Mouse (Mus musculus): Measurements from ENCODE around the gene Ptprd. TPM values are rescaled to one million over a fixed set of nuclear protein-coding genes. Genes with fewer than 3 reads are reported as not detected.
"Not testable (repeated sequence)": the region's sequence is repeated elsewhere in the genome, so short reads cannot be mapped to it uniquely, and the experiment has no call there.

Gene Ptprd
- polyA plus RNA-seq, 1 experiment from 2014 or later: 14.0 TPM

DNA sequence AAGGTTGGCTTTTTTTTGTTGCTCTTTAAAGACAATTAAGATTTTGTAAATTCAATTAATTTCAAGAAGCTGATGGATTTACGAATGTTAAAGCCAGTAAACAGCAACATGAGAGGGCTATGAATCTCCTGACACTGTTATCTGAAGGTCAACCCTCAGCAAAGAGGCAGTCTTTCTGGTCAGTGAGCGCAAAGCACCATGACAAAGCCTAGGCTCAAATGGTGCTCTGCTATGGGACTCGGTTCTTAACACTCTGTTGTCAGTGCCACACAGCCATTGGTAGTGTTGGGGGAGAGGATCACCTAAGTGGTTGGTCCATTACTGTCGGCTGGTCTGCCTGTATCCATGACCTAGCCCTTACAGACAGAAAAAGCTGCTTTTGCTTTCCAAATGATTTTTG is 1767.0 kb downstream of the Ptprd start:
- ATAC-seq (replicated peaks; ENCODE audit: insufficient number of reproducible peaks, low FRiP score, low TSS enrichment): no peak
- 46% methylated on average over 4 of the region's 4 CpGs for WGBS (ENCODE audit: insufficient replicate concordance)
- Histone ChIP-seq H3K4me1 (ENCODE audit: control insufficient read depth, insufficient read depth, low read length) (0 out of 2 replicates have a peak, but pooled peaks cover 3% of the 10 kb centered on the region), H3K9ac (ENCODE audit: low read depth, low read length) (no peak overlapping the region), H3K4me3 (ENCODE audit: low read depth, low read length) (no peak overlapping the region), H3K4me2 (no peak overlapping the region), H3K27me3 (ENCODE audit: control insufficient read depth, insufficient read depth, low read length) (no peaks in the 10 kb centered on the region), H3K9me3 (replicated peaks; ENCODE audit: control insufficient read depth, low read length) (no peaks in the 10 kb centered on the region), H3K27ac (ENCODE audit: low read depth, low read length) (no peak overlapping the region), H3K36me3 (ENCODE audit: control insufficient read depth, insufficient read depth, low read length) (no peaks in the 10 kb centered on the region)

DNA sequence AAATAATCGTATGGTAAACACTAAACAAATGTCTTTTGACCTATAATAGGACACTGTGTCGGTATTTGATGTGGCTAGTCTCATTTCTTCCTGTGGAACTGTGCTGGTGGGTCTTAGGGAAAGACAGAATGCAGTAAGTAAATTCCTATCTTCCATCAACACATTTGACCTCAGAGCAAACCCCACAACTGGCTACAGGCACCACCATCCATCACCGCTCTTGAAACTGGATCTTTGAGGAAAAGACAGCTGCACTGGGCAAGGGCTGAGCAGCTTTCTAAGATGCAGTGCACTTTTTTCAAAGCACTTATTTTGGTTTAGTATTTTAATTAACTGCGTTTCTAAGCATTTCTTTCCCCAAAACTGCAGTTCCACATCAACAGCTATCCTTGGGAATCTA is 1768.2 kb downstream of the Ptprd start:
- no peak overlapping the region for H3K4me2 ChIP-seq
- no peaks in the 10 kb centered on the region for H3K36me3 ChIP-seq (ENCODE audit: control insufficient read depth, insufficient read depth, low read length)
- no peak overlapping the region for H3K4me3 ChIP-seq (ENCODE audit: low read depth, low read length)
- no peak overlapping the region for H3K27ac ChIP-seq (ENCODE audit: low read depth, low read length)
- 0 out of 2 replicates have a peak, but pooled peaks cover 5% of the 10 kb centered on the region for H3K4me1 ChIP-seq (ENCODE audit: control insufficient read depth, insufficient read depth, low read length)
- no peak overlapping the region for H3K9ac ChIP-seq (ENCODE audit: low read depth, low read length)
- H3K9me3 ChIP-seq (replicated peaks; ENCODE audit: control insufficient read depth, low read length): no peaks in the 10 kb centered on the region
- no peaks in the 10 kb centered on the region for H3K27me3 ChIP-seq (ENCODE audit: control insufficient read depth, insufficient read depth, low read length)
- ATAC-seq (replicated peaks; ENCODE audit: insufficient number of reproducible peaks, low FRiP score, low TSS enrichment): no peak
- WGBS (ENCODE audit: insufficient replicate concordance): 63% methylated on average over 4 of the region's 4 CpGs

DNA sequence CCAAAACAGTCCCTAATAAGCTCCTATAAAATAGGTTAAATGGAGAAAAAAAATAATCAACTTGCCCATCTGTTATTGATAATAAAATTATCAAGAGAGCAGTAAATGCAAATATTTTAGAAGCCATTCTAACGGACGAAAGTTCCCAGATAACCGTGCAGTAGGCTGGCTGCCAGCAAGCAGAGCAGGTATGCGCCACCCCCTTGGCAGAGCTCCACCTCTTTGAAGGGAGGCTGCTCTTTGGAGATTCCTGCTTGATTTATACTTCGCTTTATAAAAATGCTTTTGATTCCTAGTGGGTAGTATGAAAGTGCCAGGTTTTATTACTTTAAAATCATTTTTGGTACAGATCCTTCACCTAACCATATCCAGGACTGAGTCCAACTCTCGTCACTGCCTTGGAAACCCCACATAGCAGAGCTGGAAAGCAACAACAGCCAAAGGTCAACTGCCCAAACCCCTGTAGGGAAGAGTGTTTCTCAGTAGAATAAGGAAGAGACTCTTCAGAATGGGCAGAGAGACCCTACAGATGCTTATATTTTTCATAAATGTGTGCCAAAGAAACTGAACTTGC is 1770.9 kb downstream of the Ptprd start:
- no peak overlapping the region for H3K4me2 ChIP-seq
- H3K4me3 ChIP-seq (ENCODE audit: low read depth, low read length): no peak overlapping the region
- H3K36me3 ChIP-seq (ENCODE audit: control insufficient read depth, insufficient read depth, low read length): no peaks in the 10 kb centered on the region
- no peak overlapping the region for H3K9ac ChIP-seq (ENCODE audit: low read depth, low read length)
- 0 out of 2 replicates have a peak, but pooled peaks cover 5% of the 10 kb centered on the region for H3K4me1 ChIP-seq (ENCODE audit: control insufficient read depth, insufficient read depth, low read length)
- no peaks in the 10 kb centered on the region for H3K9me3 ChIP-seq (replicated peaks; ENCODE audit: control insufficient read depth, low read length)
- no peaks in the 10 kb centered on the region for H3K27me3 ChIP-seq (ENCODE audit: control insufficient read depth, insufficient read depth, low read length)
- peak; percentile 49; the same call in 1 of the 2 replicates for ATAC-seq (replicated peaks; ENCODE audit: insufficient number of reproducible peaks, low FRiP score, low TSS enrichment)
- 40% methylated on average over 6 of the region's 6 CpGs for WGBS (ENCODE audit: insufficient replicate concordance)
- no peak overlapping the region for H3K27ac ChIP-seq (ENCODE audit: low read depth, low read length)

DNA sequence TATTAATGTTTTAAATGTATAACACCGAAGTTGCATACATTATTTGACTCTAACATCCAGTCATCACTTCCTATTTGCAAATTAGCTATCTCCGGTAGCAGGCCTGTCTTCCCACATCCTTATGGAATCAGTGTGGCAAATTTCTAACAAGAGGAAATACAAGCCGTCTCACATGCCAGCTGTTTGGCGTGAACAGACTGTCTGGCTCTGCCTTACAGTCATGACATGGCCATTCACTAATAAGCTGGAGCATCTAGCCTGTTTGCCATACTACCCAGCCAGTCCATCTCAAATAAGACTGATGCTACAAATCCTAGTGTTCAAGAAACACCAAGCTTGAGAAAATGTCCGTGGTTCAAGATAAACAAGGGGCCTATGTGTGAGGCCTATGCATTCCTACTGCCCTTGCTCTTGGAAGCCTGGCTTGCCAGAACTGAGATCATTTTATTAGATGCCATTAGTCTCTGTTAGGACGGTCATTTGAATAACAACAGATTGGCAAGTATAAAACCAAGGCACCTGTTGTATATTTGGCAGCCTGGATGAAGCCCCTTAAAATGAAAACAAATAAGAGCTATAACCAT is 1773.2 kb downstream of the Ptprd start:
- no peaks in the 10 kb centered on the region for H3K36me3 ChIP-seq (ENCODE audit: control insufficient read depth, insufficient read depth, low read length)
- no peak overlapping the region for H3K27ac ChIP-seq (ENCODE audit: low read depth, low read length)
- no peak overlapping the region for H3K9ac ChIP-seq (ENCODE audit: low read depth, low read length)
- no peaks in the 10 kb centered on the region for H3K9me3 ChIP-seq (replicated peaks; ENCODE audit: control insufficient read depth, low read length)
- H3K4me1 ChIP-seq (ENCODE audit: control insufficient read depth, insufficient read depth, low read length): 0 out of 2 replicates have a peak, but pooled peaks cover 2% of the 10 kb centered on the region
- no peak overlapping the region for H3K4me2 ChIP-seq
- no peaks in the 10 kb centered on the region for H3K27me3 ChIP-seq (ENCODE audit: control insufficient read depth, insufficient read depth, low read length)
- no peak overlapping the region for H3K4me3 ChIP-seq (ENCODE audit: low read depth, low read length)
- ATAC-seq (replicated peaks; ENCODE audit: insufficient number of reproducible peaks, low FRiP score, low TSS enrichment): no peak
- 73% methylated on average over 6 of the region's 6 CpGs for WGBS (ENCODE audit: insufficient replicate concordance)

DNA sequence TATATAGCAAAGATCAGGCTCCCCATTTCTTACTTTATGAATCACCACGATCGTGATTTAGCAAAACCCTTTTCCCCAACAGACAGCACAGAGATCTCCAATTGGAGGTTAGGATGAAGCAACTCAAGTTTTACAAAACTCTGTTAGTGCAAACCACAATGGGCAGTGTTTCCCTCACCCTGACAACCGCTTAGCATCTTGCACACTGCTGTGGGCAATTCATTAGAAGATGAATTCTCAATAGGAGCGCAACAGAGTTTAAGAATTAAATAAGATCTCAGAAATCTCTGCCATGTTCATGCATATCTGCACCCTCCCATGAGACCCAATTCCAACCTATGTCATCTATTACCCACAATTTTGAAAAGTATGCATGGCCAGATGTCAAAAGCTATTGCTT is 1773.7 kb downstream of the Ptprd start:
- no peak overlapping the region for H3K9ac ChIP-seq (ENCODE audit: low read depth, low read length)
- no peak overlapping the region for H3K27ac ChIP-seq (ENCODE audit: low read depth, low read length)
- no peaks in the 10 kb centered on the region for H3K9me3 ChIP-seq (replicated peaks; ENCODE audit: control insufficient read depth, low read length)
- H3K4me2 ChIP-seq: no peak overlapping the region
- no peaks in the 10 kb centered on the region for H3K36me3 ChIP-seq (ENCODE audit: control insufficient read depth, insufficient read depth, low read length)
- H3K27me3 ChIP-seq (ENCODE audit: control insufficient read depth, insufficient read depth, low read length): no peaks in the 10 kb centered on the region
- H3K4me1 ChIP-seq (ENCODE audit: control insufficient read depth, insufficient read depth, low read length): 0 out of 2 replicates have a peak, but pooled peaks cover 2% of the 10 kb centered on the region
- ATAC-seq (replicated peaks; ENCODE audit: insufficient number of reproducible peaks, low FRiP score, low TSS enrichment): no peak
- 88% methylated on average over 4 of the region's 4 CpGs for WGBS (ENCODE audit: insufficient replicate concordance)
- H3K4me3 ChIP-seq (ENCODE audit: low read depth, low read length): no peak overlapping the region

DNA sequence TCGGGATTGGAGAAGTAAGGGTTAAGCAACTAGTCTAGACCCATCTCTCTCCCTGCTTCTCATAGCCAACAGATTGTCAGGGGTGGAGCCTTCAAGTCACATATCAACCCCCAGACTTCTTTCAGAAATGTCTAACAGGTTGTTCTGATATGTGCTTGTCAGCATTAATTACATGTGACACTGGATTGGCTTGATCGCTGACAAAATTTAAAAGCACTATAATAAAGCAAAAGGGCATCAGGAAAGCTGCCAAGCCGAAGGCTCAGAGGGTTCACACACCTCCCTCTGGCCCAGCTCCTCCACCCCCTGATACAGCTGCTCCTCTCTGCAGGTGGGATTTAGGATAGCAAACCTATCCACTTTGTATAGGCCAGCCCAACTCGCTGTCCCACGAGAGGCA is 1775.8 kb downstream of the Ptprd start:
- no peak overlapping the region for H3K4me3 ChIP-seq (ENCODE audit: low read depth, low read length)
- no peak overlapping the region for H3K27ac ChIP-seq (ENCODE audit: low read depth, low read length)
- no peaks in the 10 kb centered on the region for H3K36me3 ChIP-seq (ENCODE audit: control insufficient read depth, insufficient read depth, low read length)
- 51% methylated on average over 5 of the region's 5 CpGs for WGBS (ENCODE audit: insufficient replicate concordance)
- no peak overlapping the region for H3K9ac ChIP-seq (ENCODE audit: low read depth, low read length)
- no peaks in the 10 kb centered on the region for H3K27me3 ChIP-seq (ENCODE audit: control insufficient read depth, insufficient read depth, low read length)
- H3K4me1 ChIP-seq (ENCODE audit: control insufficient read depth, insufficient read depth, low read length): 0 out of 2 replicates have a peak, but pooled peaks cover 2% of the 10 kb centered on the region
- ATAC-seq (replicated peaks; ENCODE audit: insufficient number of reproducible peaks, low FRiP score, low TSS enrichment): no peak
- no peaks in the 10 kb centered on the region for H3K9me3 ChIP-seq (replicated peaks; ENCODE audit: control insufficient read depth, low read length)
- H3K4me2 ChIP-seq: no peak overlapping the region

DNA sequence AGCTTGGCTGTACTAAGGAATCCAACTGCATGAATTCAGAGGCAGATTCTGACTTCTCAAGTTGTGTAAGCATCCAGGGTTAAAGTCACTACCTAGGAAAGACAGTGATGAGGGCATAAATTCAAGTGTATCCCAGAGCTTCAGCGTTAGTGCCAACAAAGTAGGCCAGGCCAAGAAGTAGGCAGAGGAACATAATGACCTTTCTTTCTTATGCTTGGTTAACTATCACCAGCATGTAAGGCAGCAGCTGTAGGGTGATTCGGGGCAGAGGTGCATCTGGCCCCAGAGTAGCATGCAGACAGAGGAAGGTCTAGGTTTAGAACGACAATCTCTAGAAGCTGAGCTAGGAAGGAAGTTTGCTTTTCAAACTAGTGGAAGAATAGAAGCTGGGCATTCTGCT is 1782.0 kb downstream of the Ptprd start:
- no peak overlapping the region for H3K4me2 ChIP-seq
- WGBS (ENCODE audit: insufficient replicate concordance): 70% methylated on average over 3 of the region's 3 CpGs
- ATAC-seq (replicated peaks; ENCODE audit: insufficient number of reproducible peaks, low FRiP score, low TSS enrichment): no peak
- no peaks in the 10 kb centered on the region for H3K4me1 ChIP-seq (ENCODE audit: control insufficient read depth, insufficient read depth, low read length)
- no peak overlapping the region for H3K9ac ChIP-seq (ENCODE audit: low read depth, low read length)
- H3K27ac ChIP-seq (ENCODE audit: low read depth, low read length): no peak overlapping the region
- H3K27me3 ChIP-seq (ENCODE audit: control insufficient read depth, insufficient read depth, low read length): no peaks in the 10 kb centered on the region
- no peaks in the 10 kb centered on the region for H3K36me3 ChIP-seq (ENCODE audit: control insufficient read depth, insufficient read depth, low read length)
- no peak overlapping the region for H3K4me3 ChIP-seq (ENCODE audit: low read depth, low read length)
- H3K9me3 ChIP-seq (replicated peaks; ENCODE audit: control insufficient read depth, low read length): no peaks in the 10 kb centered on the region

DNA sequence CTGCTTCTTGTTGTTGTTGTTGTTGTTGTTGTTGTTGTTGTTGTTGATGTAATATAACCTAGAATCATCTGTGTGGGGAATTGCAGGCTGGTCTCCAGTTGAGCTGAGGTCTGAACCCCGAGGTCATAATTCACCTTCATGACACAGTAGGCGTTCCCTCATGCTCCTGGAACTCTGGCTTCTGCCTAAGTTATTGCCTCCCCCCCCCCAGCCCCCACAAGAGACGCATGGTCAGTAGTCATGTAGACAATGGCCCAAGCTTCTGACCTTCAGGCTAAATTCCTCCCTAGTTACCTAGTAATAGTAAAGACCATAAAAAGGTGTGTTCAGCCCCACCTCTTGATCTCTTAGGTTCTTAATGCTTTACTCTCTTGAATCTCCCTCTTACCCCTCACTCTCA is 1784.7 kb downstream of the Ptprd start:
- not testable (repeated sequence) for H3K9me3 ChIP-seq (replicated peaks; ENCODE audit: control insufficient read depth, low read length); H3K4me2 ChIP-seq; ATAC-seq (replicated peaks; ENCODE audit: insufficient number of reproducible peaks, low FRiP score, low TSS enrichment); H3K4me1 ChIP-seq (ENCODE audit: control insufficient read depth, insufficient read depth, low read length); H3K27me3 ChIP-seq (ENCODE audit: control insufficient read depth, insufficient read depth, low read length); H3K9ac ChIP-seq (ENCODE audit: low read depth, low read length); H3K27ac ChIP-seq (ENCODE audit: low read depth, low read length); H3K36me3 ChIP-seq (ENCODE audit: control insufficient read depth, insufficient read depth, low read length); H3K4me3 ChIP-seq (ENCODE audit: low read depth, low read length)
- WGBS (ENCODE audit: insufficient replicate concordance): 92% methylated on average over 3 of the region's 3 CpGs

DNA sequence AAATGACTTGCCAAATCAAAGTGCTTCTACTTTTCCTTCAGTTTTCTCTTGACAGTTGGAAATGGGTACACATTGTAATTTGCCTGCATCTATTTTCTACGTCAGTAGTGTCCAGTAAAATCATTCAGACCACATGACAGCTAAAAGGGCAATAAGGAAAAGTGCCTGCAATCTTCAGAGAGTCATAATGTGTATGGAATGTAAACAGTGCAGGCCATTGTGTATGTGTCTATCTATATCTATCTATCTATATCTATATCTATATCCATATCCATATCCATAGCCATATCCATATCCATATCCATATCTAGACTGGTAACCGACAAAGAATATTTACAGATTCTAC is 1786.6 kb downstream of the Ptprd start:
- no peak overlapping the region for H3K4me2 ChIP-seq
- H3K9me3 ChIP-seq (replicated peaks; ENCODE audit: control insufficient read depth, low read length): no peaks in the 10 kb centered on the region
- 79% methylated on average over 2 of the region's 2 CpGs for WGBS (ENCODE audit: insufficient replicate concordance)
- H3K27me3 ChIP-seq (ENCODE audit: control insufficient read depth, insufficient read depth, low read length): no peaks in the 10 kb centered on the region
- no peak for ATAC-seq (replicated peaks; ENCODE audit: insufficient number of reproducible peaks, low FRiP score, low TSS enrichment)
- no peaks in the 10 kb centered on the region for H3K4me1 ChIP-seq (ENCODE audit: control insufficient read depth, insufficient read depth, low read length)
- no peak overlapping the region for H3K4me3 ChIP-seq (ENCODE audit: low read depth, low read length)
- H3K27ac ChIP-seq (ENCODE audit: low read depth, low read length): no peak overlapping the region
- no peaks in the 10 kb centered on the region for H3K36me3 ChIP-seq (ENCODE audit: control insufficient read depth, insufficient read depth, low read length)
- H3K9ac ChIP-seq (ENCODE audit: low read depth, low read length): no peak overlapping the region
